Mouse (Mus musculus): ENCODE results near the gene Lin37.

The Lin37 gene

DNA sequence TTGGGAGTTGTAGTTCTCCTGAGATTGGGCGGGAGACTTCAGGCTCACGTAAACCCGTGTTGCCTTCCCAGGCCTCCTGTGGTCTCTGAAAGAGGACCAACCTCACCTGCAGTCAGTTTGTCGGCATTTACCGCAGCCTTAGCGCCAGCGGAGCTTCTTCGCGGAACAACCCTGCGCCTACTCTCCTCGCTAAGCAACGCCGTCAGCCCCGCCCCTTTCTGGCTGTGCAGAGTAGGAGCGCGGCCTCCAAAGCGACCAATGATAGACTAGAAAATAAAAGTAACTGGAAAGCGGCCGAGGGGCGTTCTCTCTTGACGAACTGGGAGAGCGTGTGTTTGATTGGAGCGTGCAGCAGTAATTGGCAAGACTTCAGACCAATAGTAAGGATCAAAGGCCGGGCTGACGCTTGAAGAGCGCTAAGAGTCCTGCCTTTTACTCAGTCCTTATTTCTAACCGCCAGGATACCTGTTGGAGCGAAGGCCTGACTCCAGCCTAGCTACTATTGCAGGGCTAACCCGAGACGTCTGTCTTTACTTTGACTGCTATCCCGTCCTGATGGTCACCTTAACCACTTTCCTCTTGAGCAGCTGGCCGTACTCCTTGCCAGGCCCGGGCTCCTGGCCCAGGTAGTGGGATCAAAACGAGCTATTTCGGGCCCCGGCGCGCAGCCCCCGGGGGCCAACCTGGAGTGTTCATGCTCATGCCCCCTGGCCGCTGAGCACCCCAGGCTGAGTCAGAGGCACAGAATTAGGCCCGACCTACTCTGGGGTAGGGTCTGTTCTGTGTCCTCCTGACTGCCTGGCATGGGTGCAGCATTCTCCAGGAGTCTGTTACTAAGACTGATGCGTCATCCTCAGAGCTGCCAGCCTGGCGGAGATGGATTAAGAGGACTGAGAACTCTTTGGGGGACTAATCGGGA is 7.3 kb downstream of the Lin37 start, which contains the start of the genes Hspb6 and Proser3:
TSS of gene Hspb6 (plus strand) at position 77 of the 919 bp plus-strand sequence.
TSS of gene Proser3 (minus strand) at position 198 of the 919 bp plus-strand sequence.
- peak; percentile 98 for DNase-seq (ENCODE audit: low read depth, low spot score)

DNA sequence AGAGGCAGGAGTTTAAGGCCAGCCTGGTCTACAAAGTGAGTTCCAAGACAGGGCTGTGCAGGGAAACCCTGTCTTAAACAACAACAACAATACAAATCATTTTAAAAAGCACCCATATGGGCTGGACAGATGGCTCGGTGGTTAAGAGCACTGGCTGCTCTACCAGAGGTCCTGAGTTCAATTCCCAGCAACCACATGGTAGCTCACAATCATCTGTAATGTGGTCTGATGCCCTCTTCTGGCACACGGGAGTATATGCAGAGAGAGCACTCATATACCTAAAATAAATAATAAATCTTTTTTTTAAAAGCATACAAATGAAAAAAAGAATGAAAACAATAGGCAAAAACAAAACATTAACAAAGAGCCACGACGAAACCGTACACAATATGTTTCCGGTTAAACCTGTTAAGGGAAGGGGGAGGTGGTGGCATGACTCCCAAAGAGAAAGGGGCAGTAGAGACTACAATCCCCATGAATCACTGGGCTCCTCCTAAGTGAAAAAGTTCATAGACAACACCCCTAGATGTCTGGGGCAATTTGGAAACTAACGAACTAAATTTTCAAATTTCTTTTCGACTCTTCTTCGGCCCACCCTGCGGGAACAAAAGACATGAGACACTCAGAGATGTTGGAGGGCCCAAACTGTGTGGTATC is 8.1 kb downstream of the Lin37 start:
- no peak for DNase-seq (ENCODE audit: low read depth, low spot score)

- DNase-seq (ENCODE audit: low read depth, low spot score) = no peak
Measured at GRCm38 (mm10) chr7:30550603-30551002, 9.0 kb downstream of the Lin37 start.

DNA sequence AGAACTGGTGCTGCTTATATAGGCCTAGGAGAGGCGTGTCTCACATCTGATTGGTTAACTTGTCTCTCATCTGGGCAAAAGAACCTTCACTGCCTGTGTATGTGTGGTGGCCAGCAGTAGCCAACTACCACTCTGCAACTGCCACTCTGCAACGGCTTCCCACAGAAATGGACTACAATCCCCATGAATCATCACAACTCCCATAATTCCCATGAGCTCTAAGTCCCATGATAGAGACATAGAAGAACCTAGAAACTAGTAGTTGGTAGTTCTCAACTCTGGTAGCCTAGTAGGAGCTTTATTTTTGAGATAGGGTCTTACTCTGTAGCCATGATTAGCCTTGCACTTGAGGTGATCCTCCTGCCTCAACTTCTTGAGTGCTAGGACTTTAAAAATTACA is 9.8 kb downstream of the Lin37 start:
- DNase-seq (ENCODE audit: low read depth, low spot score) = no peak

GRCm38 (mm10) chr7:30544327-30544726 is 15.3 kb downstream of the Lin37 start:
- DNase-seq (ENCODE audit: low read depth, low spot score) = no peak

DNA sequence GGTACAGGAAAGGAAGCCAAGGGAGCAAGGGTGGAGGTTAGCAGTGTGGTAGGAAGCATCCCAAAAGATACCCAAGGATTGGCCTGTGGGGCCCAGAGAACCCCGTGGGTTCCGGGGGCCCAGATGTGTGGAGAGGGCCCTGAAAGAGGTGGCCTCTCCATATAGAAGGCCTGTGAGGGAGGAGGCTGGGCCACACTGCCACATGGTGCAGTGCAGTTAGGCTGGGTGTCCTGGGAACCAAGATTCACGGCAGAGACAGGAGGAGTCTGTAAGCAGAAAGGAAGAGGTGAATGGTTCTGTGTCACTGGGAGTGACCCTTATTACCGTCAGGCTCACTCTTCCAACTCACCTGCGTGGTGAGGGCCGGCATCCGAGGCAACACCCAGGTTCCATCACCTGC is 19.1 kb downstream of the Lin37 start:
- DNase-seq (ENCODE audit: low read depth, low spot score) = no peak

GRCm38 (mm10) chr7:30534633-30535577 is 24.7 kb downstream of the Lin37 start, which contains the start of gene Arhgap33:
Gene Arhgap33, minus strand, starts transcription at chr7:30535060.
- DNase-seq (ENCODE audit: low read depth, low spot score) = peak; percentile 98

DNA sequence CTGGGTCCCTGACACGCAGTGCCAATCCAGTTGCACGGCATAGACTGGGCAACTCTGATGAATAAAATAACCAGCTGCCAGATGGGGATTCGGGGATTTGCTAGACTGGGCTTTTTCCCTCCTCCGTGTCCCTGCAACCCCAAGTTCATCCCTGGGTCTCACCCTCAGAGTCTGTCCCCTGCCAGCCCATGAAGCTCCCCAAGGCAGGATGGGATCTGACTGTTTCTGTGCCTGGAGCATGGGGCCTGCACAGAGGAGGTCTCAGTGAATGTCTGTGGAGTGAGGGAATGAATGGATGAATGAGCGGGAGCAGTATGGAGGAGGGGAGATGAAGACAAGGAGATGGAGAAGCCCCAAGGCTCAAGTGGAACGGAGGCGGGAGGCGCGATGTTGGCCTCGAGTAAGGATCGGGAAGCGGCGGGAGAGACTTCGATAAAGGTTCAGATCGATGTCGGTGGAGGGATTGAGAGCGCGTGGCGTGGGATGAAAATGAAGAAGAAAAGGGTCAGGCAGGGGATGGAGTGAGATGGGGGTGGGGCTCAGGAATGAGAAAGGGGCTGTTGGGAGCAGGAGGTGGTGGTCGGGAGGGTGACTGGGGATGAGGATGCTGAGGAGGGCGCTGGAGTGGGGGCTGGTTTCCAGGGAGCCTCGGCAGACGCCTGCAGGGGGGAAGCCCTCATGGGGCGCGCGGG is 25.6 kb downstream of the Lin37 start:
- DNase-seq (ENCODE audit: low read depth, low spot score) = no peak

DNA sequence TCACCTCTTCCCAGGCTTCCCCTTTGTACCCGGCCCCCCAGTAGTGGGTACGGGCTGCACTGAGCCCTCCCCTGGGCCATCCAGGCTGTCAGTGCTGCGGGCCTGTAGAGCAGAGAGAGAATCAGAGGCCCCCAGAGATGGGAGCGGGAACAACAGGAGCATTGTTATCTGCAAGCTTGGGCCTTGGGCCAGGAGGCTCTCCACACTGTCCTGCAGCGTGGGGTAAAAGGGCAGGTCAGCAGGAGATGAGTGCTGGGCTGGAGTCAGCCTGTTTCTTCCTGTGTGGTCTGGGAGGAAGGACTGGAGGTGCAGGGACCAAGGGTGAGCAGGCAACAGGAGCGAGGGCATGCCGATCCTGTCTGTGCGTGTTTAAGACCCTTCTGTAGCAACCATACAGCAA is 26.7 kb downstream of the Lin37 start:
- DNase-seq (ENCODE audit: low read depth, low spot score) = no peak

DNA sequence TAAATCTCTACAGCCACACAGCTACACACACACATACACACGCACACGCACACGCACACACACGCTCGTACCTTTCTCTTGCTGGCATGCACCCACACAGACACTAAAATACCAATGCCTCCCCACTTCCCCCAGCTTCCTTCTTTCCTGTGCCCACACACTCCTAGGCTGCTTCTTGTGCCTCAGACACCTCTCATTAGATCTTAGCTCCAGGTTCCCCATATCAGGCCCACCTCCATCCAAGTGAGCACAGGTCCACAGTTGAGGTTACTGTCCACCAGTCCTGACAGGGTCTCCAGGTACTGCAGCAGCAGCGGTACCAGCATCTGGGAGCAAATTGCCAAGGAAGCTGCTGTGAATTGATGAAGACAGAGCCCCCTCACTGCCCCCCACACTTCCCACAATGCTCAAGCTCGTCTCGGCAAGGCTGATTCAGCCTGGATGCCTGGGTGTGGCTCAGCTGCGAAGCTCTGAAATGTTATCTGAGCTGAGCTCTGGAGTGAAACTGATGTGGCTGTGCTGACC is 28.3 kb downstream of the Lin37 start:
- DNase-seq (ENCODE audit: low read depth, low spot score) = no peak

DNA sequence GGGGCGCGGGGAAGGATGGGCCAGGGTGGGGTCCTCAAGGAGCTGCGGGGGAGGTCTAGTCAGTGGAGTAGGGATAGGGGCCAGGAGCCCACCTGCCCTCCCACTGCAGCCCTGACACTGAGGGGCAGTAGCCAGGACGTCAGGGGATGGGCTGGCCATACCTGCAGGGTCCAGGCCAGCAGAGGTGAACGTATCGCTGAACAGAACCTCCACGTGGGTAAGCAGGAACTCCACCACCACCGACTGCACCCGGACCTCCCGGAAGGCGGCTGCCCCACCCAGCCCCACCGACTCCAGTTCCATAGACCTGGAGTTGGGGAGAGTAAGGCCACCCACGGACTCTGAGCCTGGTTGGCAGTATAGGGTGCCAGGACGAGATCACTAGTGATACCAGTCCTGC is 32.7 kb downstream of the Lin37 start:
- no peak for DNase-seq (ENCODE audit: low read depth, low spot score)

- DNase-seq (ENCODE audit: low read depth, low spot score) = no peak
Measured at GRCm38 (mm10) chr7:30526399-30526798, 33.2 kb downstream of the Lin37 start.

DNA sequence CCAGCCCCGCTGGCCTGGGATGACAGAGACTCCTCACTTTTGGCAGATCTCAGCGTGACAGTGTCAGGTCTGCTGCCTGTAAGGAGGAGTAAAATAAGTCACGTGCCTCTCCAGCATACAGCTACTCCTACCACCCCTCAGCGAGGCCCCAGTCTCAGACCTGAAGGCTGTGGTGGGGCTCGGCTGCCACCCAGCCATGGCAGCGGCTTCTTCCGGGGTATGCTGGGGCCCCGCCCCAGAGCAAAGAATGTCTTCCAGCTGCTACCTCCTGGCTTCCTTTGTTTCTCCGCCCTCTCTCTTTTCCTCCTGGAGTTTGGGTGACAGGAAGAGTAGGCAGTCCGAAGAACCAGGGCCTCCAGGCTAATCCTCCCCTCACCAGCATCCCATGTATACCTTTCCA is 33.7 kb downstream of the Lin37 start:
- no peak for DNase-seq (ENCODE audit: low read depth, low spot score)

DNA sequence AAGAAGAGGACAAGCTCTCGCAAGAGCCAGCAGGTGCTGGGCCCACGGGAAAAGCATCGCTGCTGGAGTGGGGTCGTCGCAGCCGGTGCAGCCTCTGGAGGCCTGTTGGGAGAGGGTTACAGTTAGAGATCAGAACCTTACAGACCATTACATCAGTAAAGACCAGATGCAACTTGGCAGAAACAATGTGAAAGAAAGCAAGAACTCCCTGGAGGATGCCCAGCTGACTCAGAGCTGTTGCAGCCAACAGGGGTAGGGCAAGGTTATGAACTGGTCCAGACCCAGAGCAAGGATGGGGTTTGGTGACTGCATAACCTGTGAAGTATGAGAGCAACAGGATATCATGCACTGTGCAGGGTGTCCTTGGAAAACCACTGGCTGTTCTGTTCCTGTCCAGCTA is 35.2 kb downstream of the Lin37 start:
- no peak for DNase-seq (ENCODE audit: low read depth, low spot score)

DNA sequence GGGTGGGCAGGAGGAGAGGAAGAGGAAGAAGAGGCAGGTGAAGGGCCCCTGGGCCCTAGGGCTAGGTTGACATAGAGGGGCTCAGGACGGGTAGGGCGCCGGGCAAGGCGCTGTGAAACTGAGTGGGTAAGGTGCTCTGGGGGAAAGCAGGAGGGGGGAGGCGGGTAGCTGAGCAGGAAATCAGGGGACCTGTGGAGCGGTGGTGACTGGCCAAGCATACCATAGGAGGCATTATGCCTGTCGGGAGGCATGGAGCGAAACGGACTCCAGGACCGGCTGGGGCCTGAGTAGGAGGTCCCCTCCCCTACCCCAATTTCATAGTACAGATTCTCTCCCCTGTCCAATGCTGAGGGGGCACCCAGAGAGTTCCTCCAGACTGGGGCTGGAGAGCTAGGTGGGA is 36.8 kb downstream of the Lin37 start:
- DNase-seq (ENCODE audit: low read depth, low spot score) = no peak

DNA sequence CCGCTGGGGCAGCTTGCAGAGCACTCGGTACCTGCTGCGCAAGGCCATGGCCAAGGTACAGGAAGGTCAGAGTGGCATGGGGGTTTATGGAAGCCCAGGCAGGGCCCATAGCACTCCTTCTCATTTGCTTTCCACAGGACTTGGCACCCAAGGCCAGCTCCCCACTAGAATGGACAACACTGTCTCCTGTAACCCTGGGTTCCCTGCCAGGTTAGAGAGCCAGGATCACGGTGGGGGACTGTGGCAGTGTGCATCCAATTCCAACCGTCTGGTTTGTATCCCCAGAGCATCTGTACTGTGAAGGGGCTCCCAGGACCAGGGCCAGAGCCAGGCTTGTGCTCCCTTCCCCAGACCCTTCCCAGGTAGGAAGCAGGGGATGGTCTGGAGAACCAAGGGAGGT is 38.8 kb downstream of the Lin37 start:
- no peak for DNase-seq (ENCODE audit: low read depth, low spot score)

DNA sequence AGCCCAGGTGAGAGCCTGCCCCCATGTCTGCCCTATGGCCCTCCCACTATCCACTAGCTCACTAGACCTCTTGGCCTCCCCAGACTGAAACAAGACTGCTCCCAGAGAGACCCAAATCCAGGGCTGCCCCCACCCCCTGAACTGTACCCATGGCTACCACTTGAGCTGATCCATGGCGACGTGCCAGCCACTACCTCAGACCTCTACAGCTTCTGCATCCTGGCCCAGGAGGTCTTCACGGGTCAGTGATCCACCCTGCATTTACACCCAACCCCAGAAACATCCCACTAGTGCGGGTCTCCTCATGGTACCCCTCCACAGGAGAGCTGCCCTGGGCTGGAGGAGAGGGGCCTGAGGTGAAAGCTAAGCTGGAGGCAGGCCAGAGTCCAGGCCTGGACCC is 39.2 kb downstream of the Lin37 start:
- no peak for DNase-seq (ENCODE audit: low read depth, low spot score)

- DNase-seq (ENCODE audit: low read depth, low spot score) = no peak
Measured at GRCm38 (mm10) chr7:30518325-30518724, 41.3 kb downstream of the Lin37 start.

- DNase-seq (ENCODE audit: low read depth, low spot score) = no peak
Measured at GRCm38 (mm10) chr7:30515003-30515760, 44.5 kb downstream of the Lin37 start.

- DNase-seq (ENCODE audit: low read depth, low spot score) = no peak
Measured at GRCm38 (mm10) chr7:30508061-30508460, 51.6 kb downstream of the Lin37 start.
